Mouse (Mus musculus) brain, embryonic 14.5 days (tissue): Measurements from ENCODE around the gene Gspt2. TPM values are rescaled to one million over a fixed set of nuclear protein-coding genes. Genes with fewer than 3 reads are reported as not detected.
"Not testable (repeated sequence)": the region's sequence is repeated elsewhere in the genome, so short reads cannot be mapped to it uniquely, and the experiment has no call there.

ENCODE experiments used
- DNase-seq: peaks from one replicate; pipeline ENCODE4 v3.0.0-alpha.2; 2011; ENCODE audit warnings: low read depth
- CTCF ChIP-seq: fragments of 200-500 bp; IDR thresholded peaks from 2 replicates; pipeline ENCODE4 v1.5.1; 2012; ENCODE audit warnings: inconsistent platforms, mild to moderate bottlenecking, moderate library complexity, borderline replicate concordance; ENCODE audit not compliant: insufficient read depth, insufficient read length; ENCODE audit errors: extremely low read depth
- POLR2A ChIP-seq: fragments of 200-500 bp; IDR thresholded peaks from 2 replicates; pipeline ENCODE4 v1.6.1; 2012; ENCODE audit warnings: mild to moderate bottlenecking, inconsistent platforms, borderline replicate concordance; ENCODE audit not compliant: poor library complexity, insufficient read depth, insufficient read length, severe bottlenecking; ENCODE audit errors: extremely low read depth
- polyA plus RNA-seq: library from polyadenylated mRNA; depleted of rRNA; stranded (reverse); fragments of >200 nt; gene quantifications from 2 replicates; pipeline ENCODE4 v1.2.3, GENCODE M21; 2012; rRNA removed

Gene Gspt2
- 20.1 and 22.5 TPM in 2 replicates for polyA plus RNA-seq

DNA sequence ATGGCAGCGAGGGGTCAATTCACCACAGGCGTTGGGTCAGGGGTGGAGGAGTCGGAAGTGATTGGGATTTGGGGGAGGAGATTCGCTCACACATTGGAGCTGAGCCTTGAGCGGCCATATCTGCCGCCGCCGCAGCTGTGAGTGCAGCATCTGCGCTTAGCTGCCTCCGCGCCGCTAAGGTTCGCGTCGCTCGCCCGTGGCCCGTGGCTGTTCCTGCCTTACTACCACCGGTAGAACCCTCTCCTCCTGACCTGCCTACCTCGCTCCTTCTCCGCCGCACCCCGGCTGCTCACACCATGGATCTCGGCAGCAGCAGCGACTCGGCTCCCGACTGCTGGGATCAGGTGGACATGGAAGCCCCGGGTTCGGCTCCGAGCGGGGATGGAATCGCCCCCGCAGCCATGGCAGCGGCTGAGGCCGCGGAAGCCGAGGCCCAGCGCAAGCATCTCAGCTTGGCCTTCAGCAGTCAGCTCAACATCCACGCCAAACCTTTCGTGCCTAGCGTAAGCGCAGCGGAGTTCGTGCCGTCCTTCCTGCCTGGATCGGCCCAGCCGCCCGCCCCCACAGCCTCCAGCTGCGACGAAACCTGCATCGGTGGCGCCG is at the start of gene Gspt2:
TSS of gene Gspt2 (plus strand) at position 109 of the 603 bp plus-strand sequence.
- DNase-seq, result peak; percentile 85
- TF ChIP-seq CTCF (no peak), POLR2A (peak; percentile 68; the same call in 1 of the 2 replicates)

DNA sequence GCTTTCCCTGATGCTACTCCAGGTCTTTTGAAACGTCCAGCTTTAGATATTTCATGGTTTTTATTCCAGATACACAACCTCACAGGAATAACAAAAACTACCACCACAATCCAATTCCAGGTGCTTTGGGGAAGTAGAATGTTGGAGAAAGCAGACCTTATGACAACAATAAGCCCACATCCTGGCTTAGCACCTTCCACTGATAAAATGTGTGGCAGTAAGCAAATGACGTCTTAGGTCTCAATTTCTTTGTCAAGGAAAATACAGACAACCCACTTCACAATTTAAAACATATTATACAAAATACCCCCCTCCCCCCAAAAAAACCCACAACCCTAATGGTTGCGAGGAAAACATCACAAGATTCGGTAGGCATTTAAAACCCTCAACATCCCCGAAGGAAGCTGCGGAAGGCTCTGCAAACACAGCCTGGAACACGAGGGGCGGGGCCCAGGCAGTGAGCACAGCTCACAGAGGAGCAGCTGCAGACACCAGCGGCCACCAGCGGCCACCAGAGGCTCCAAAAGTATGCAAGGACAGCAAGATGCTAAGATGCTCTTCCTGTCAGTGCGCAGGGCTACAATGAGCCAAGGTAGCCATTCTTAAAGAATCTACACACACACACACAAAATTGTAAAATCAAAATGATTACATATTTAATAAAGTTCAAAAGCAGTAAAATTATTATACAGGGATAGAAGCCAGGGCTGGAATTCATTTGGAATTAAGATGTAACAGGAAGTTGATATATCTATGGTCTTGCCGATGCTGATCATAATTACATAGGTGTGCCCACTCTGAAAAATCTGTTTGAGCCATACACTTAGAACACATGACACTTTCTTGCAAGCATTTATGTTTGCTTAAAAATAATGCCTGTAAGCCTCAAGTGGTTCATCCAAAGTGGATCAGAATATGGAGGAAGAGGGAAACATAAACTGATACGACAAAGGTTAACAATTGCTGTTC is 10.8 kb upstream of the Gspt2 start:
- peak; percentile 90 for DNase-seq
- TF ChIP-seq POLR2A, result 0 out of 2 replicates have a peak, but pooled peaks have one; percentile 9
- peak; percentile 64; the same call in 1 of the 2 replicates for TF ChIP-seq CTCF

DNA sequence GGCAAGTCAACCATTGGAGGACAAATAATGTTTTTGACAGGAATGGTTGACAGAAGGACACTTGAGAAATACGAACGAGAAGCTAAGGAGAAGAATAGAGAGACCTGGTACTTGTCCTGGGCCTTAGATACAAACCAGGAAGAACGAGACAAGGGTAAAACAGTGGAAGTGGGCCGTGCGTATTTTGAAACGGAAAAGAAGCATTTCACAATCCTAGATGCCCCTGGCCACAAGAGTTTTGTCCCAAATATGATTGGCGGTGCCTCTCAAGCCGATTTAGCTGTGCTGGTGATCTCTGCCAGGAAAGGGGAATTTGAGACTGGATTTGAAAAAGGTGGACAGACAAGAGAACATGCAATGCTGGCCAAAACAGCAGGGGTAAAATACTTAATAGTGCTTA is 1.0 kb downstream of the Gspt2 start:
- TF ChIP-seq POLR2A (no peak), CTCF (no peak)
- DNase-seq, result peak; percentile 1

DNA sequence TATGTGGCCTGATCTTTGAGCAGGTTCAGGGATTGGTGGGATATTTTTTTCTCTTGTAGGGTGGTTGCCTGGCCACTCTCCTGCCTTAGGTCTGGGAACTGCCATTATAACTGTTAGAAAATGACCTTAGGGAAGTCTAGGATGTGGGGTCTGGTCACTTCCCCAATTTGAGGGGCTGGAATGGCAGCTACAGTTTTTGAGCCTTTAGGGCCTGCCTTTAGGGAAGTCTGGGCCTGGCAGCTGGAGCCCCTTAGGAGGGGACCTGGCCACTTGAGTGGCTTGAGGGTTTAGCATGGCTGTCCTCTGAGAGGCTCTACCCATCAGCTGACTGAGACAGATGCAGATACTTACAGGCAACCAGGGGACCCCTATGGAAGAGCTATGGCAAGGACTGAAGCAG is 12.7 kb downstream of the Gspt2 start:
- no peak for DNase-seq
- TF ChIP-seq CTCF (no peak), POLR2A (no peak)

DNA sequence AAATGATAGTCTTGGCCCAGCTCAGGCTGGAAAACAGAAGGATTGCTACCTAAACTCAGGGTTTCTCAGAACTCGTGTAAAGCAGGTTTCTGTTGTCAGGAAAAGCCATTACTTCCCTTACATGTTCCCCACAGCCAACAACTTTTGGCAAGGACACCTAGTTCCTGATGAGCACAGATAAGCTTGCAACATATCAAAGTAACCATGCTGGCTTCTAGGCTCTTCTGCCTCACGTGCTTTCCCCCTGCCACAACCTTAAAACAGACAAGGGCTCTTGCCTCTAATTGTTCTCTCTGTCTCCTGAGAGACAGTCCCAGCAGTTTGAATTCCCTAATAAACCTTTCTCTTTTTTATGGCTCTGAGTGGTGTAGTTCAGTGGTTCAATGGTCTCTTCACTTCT is 21.9 kb downstream of the Gspt2 start:
- TF ChIP-seq CTCF (no peak), POLR2A (no peak)
- no peak for DNase-seq

DNA sequence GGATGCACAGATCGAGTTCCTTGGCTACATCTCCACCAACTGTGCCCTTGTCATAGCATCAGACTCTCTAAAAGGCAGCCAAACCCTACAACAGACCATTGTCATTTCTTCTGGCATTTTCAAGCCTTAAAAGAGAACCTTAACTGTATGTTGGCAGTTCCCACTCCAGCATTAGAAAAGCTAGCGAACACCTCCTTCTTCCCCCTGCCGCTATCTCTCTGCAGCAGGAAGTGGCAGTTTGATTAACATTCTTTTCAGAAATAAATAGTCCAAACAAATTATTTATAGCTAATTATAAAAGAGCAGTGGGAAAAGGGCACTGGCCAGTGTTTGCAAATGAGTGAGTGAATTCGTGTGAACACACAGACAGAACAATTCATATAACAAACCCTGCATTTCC is 34.9 kb downstream of the Gspt2 start:
- DNase-seq, result peak; percentile 1
- TF ChIP-seq CTCF (no peak), POLR2A (no peak)

DNA sequence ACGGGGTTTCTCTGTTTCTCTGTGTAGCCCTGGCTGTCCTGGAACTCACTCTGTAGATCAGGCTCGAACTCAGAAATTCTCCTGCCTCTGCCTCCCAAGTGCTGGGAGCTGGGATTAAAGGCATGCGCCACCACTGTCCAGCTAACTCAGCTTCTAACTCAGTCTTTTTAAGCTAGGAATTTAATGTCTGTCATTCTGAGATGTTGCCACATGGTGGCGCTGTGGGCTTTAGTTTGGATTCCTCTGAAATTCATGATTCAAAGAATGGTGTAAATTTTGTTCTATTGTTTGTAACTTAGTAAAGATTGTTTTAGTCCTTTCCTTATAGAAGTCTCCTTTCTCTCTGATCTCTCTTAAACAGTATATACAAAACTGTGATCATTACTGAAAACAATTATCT is 39.1 kb downstream of the Gspt2 start:
- TF ChIP-seq POLR2A (no peak), CTCF (peak; percentile 15; the same call in 1 of the 2 replicates)
- peak; percentile 65 for DNase-seq

DNA sequence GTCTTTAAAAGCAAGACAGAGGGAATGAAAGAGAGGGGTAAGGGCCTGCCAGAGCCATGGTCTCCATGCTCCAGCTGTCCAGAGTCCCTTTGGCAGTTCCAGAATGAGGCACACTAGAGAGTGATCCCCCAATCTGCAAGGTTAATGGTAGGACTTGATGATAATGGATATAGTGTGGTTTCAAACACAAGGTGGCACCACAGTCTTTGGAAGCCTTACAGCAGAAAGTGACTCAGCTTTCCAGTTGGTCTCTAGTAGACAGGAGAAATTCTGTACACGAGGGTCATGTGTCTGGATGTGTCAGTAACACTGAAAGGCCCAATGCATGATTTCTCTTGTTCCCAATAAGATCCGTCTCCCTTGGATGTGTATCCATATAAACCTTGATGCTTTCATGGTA is 45.7 kb downstream of the Gspt2 start:
- not testable (repeated sequence) for DNase-seq

DNA sequence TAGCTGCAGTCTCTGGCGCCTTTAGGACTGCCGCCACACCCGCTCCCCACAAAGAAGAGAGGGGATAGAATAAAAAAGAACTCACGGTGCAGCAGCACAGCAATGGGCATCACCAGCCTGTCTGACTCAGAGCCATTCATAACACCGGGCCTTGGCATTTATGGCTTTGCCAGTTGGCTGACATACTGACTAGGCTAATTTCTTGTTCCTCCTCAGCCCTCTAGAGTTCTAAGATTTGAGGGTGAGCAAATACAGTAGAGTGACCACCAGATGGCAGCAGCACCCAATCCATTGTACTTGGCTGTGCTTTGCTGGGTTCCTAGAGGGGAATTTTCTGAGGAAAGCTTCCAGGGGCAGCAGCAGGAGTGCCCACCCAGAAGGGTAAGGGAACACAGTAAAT is 53.7 kb downstream of the Gspt2 start:
- not testable (repeated sequence) for DNase-seq

Other genes with a start within 250 kb of the Gspt2 start
- gene Maged1, start 93.9 kb upstream of the Gspt2 start, polyA plus RNA-seq, result 986 and 1,050 TPM in 2 replicates
- 7.2 and 7.7 TPM in 2 replicates for gene Zxdb, start 88.5 kb downstream of the Gspt2 start, polyA plus RNA-seq